Mouse (Mus musculus) testis, adult 2 months (tissue): Measurements from ENCODE around the gene Kctd10. TPM values are rescaled to one million over a fixed set of nuclear protein-coding genes. Genes with fewer than 3 reads are reported as not detected.

Experiments used
- H3K27ac ChIP-seq: fragments of 200-500 bp; 2 replicates; pipeline ENCODE4 v1.5.1; 2012; ENCODE audit warnings: low read depth, low read length; ENCODE audit not compliant: control insufficient read depth, insufficient read depth
- H3K27me3 ChIP-seq: fragments of 200-500 bp; 2 replicates; pipeline ENCODE4 v1.6.1; 2012; ENCODE audit warnings: mild to moderate bottlenecking, low read length, moderate library complexity; ENCODE audit not compliant: control insufficient read depth, insufficient read depth
- H3K36me3 ChIP-seq: fragments of 200-500 bp; 2 replicates; pipeline ENCODE4 v1.6.1; 2012; ENCODE audit warnings: mild to moderate bottlenecking, low read length; ENCODE audit not compliant: control insufficient read depth, insufficient read depth
- H3K4me1 ChIP-seq: fragments of 200-500 bp; 2 replicates; pipeline ENCODE4 v1.6.1; 2012; ENCODE audit warnings: low read length; ENCODE audit not compliant: control insufficient read depth, insufficient read depth
- H3K4me3 ChIP-seq: fragments of 200-500 bp; 2 replicates; pipeline ENCODE4 v1.5.1; 2012; ENCODE audit warnings: low read depth, mild to moderate bottlenecking, low read length, moderate library complexity, mixed read lengths; ENCODE audit not compliant: control insufficient read depth
- CTCF ChIP-seq: fragments of 200-500 bp; IDR thresholded peaks from 2 replicates; pipeline ENCODE4 v1.5.1; 2012; ENCODE audit warnings: low read depth, mild to moderate bottlenecking, inconsistent platforms, low read length, moderate library complexity; ENCODE audit not compliant: control insufficient read depth, insufficient read depth, insufficient replicate concordance
- POLR2A ChIP-seq: fragments of 200-500 bp; IDR thresholded peaks from 2 replicates; pipeline ENCODE4 v1.6.1; 2012; ENCODE audit warnings: low read depth, mild to moderate bottlenecking, inconsistent platforms, low read length, moderate library complexity; ENCODE audit not compliant: control insufficient read depth
- polyA plus RNA-seq: library from polyadenylated mRNA; depleted of rRNA; stranded (reverse); fragments of >200 nt; gene quantifications from 2 replicates; pipeline ENCODE4 v1.2.3, GENCODE M21; 2012; rRNA removed

The Kctd10 gene
- polyA plus RNA-seq, 1 experiment = 48.4 TPM

GRCm38 (mm10) chr5:114343612-114344011, 36.7 kb downstream of the Kctd10 start:
- TF ChIP-seq POLR2A = no peak
- no peak for TF ChIP-seq CTCF
- H3K4me3 ChIP-seq = no peak overlapping the region

DNA sequence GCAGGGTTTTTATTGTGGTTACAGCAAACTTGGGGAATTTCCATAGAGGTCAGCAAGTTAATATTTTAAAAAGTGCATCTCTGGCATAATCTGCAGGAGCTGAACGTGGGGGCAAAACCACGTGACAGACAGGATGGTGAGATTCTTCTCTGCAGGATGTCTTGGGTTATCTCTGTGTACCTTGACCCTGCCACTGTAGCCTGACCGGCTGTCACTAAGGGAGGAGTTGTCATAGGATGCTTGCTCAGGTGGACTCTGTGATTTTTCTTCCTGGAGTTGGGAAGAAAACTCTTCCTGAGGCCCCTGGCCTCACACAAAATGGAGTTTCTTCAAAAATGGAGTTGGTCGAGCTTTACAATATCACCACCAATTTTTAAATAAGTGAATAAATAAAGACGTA, 37.3 kb downstream of the Kctd10 start:
- H3K4me1 ChIP-seq = peaks cover 2% of the 10 kb centered on the region; the same call in 1 of the 2 replicates
- TF ChIP-seq POLR2A = no peak
- TF ChIP-seq CTCF = no peak
- H3K36me3 ChIP-seq = no peaks in the 10 kb centered on the region
- H3K27me3 ChIP-seq = no peaks in the 10 kb centered on the region
- H3K27ac ChIP-seq = no peak overlapping the region
- H3K4me3 ChIP-seq = no peak overlapping the region

More at GRCm38 (mm10) chr5:114343612-114344011, 36.7 kb downstream of the Kctd10 start:
- Histone ChIP-seq H3K27me3 (no peaks in the 10 kb centered on the region), H3K27ac (no peak overlapping the region), H3K4me1 (no peaks in the 10 kb centered on the region), H3K36me3 (no peaks in the 10 kb centered on the region)

- no peaks in the 10 kb centered on the region for H3K27me3 ChIP-seq
- H3K27ac ChIP-seq = no peak overlapping the region
- no peak overlapping the region for H3K4me3 ChIP-seq
- TF ChIP-seq CTCF (peak; percentile 50; the same call in 1 of the 2 replicates), POLR2A (no peak)
- no peaks in the 10 kb centered on the region for H3K4me1 ChIP-seq
- no peaks in the 10 kb centered on the region for H3K36me3 ChIP-seq
Measured at GRCm38 (mm10) chr5:114323791-114324507, 56.4 kb downstream of the Kctd10 start.

- no peaks in the 10 kb centered on the region for H3K4me1 ChIP-seq
- H3K4me3 ChIP-seq = no peak overlapping the region
- TF ChIP-seq CTCF = no peak
- no peak for TF ChIP-seq POLR2A
- H3K27ac ChIP-seq = no peak overlapping the region
- H3K36me3 ChIP-seq = no peaks in the 10 kb centered on the region
- no peaks in the 10 kb centered on the region for H3K27me3 ChIP-seq
Measured at GRCm38 (mm10) chr5:114323105-114323790, 57.1 kb downstream of the Kctd10 start.

Other genes with a start within 250 kb of the Kctd10 start
- 3.0 and 4.6 TPM in 2 replicates for gene Acacb, start 234.0 kb downstream of the Kctd10 start, polyA plus RNA-seq
- 0.28 and 0.49 TPM in 2 replicates for gene Foxn4, start 106.7 kb downstream of the Kctd10 start, polyA plus RNA-seq
- 2.8 and 3.1 TPM in 2 replicates for gene Myo1h, start 91.3 kb downstream of the Kctd10 start, polyA plus RNA-seq
- 128 and 142 TPM in 2 replicates for gene Ube3b, start 99 bp upstream of the Kctd10 start, polyA plus RNA-seq
- gene Mmab, start 63.6 kb upstream of the Kctd10 start, polyA plus RNA-seq = 2.5 and 2.9 TPM in 2 replicates
- gene Mvk, start 63.8 kb upstream of the Kctd10 start, polyA plus RNA-seq = 10.2 and 13.2 TPM in 2 replicates
- gene Fam222a, start 187.5 kb upstream of the Kctd10 start, polyA plus RNA-seq = 22.5 and 23.4 TPM in 2 replicates